Mouse (Mus musculus) intestine, embryonic 16.5 days (tissue): Measurements from ENCODE around the gene Susd4. TPM values are rescaled to one million over a fixed set of nuclear protein-coding genes. Genes with fewer than 3 reads are reported as not detected.
A peak's percentile ranks its signal among the peaks of the same experiment; 100 is the strongest.

Experiments
- ATAC-seq: fragments of 200-750 bp; cut with Nextera tagmentation; 2 replicates; pipeline ENCODE4 v1.8.0; 2017; ENCODE audit warnings: moderate TSS enrichment, moderate library complexity
- H3K27ac ChIP-seq: fragments of 300-500 bp; sonication (generic); 2 replicates; pipeline ENCODE4 v1.5.1; 2014; ENCODE audit warnings: mild to moderate bottlenecking, low read length
- H3K27me3 ChIP-seq: fragments of 300-500 bp; sonication (generic); replicated peaks from 2 replicates; pipeline ENCODE4 v1.6.1; 2014; ENCODE audit warnings: low read length, control low read depth, mixed read lengths; ENCODE audit not compliant: control insufficient read depth, insufficient read depth
- H3K36me3 ChIP-seq: fragments of 300-500 bp; sonication (generic); 2 replicates; pipeline ENCODE4 v1.6.1; 2014; ENCODE audit warnings: low read length, control low read depth; ENCODE audit not compliant: control insufficient read depth, insufficient read depth
- H3K4me1 ChIP-seq: fragments of 300-500 bp; sonication (generic); 2 replicates; pipeline ENCODE4 v1.6.1; 2014; ENCODE audit warnings: low read length, control low read depth, mixed read lengths; ENCODE audit not compliant: control insufficient read depth, insufficient read depth
- H3K4me2 ChIP-seq: fragments of 300-500 bp; sonication (generic); 2 replicates; pipeline ENCODE4 v1.6.1; 2014; ENCODE audit warnings: low read depth, low read length, control low read depth
- H3K4me3 ChIP-seq: fragments of 300-500 bp; sonication (generic); 2 replicates; pipeline ENCODE4 v1.5.1; 2014; ENCODE audit warnings: mild to moderate bottlenecking, low read length
- H3K9ac ChIP-seq: fragments of 300-500 bp; sonication (generic); 2 replicates; pipeline ENCODE4 v1.6.1; 2014; ENCODE audit warnings: low read depth, low read length
- H3K9me3 ChIP-seq: fragments of 300-500 bp; sonication (generic); 2 replicates; pipeline ENCODE4 v1.6.1; 2016; ENCODE audit warnings: low read length, control low read depth; ENCODE audit not compliant: control insufficient read depth
- WGBS: fragments of 180-500 bp; shearing (Covaris S2); extraction: QIAGEN DNeasy Blood & Tissue Kit; methylation state at CpG from one replicate; pipeline ENCODE4 v1.1.7; 2014; 5-methylcytosine and 5-hydroxymethylcytosine counted together
- polyA plus RNA-seq: library from polyadenylated mRNA; unstranded; fragments of >200 nt; fragmentation: Nextera tagmentation; extraction: Ambion mirVana; gene quantifications from 2 replicates; pipeline ENCODE4 v1.2.1, GENCODE M21; 2015

Gene Susd4
- polyA plus RNA-seq, 1 experiment from 2014 or later: 12.3 TPM

- H3K27me3 ChIP-seq: no peaks in the 10 kb centered on the region
- H3K4me2 ChIP-seq: no peak overlapping the region
- peaks cover 2% of the 10 kb centered on the region; the same call in 1 of the 2 replicates for H3K36me3 ChIP-seq
- H3K9me3 ChIP-seq: peaks cover 3% of the 10 kb centered on the region
- no peak overlapping the region for H3K9ac ChIP-seq
- no peak overlapping the region for H3K4me3 ChIP-seq
- 56% methylated on average over 4 of the region's 4 CpGs for WGBS
- H3K27ac ChIP-seq: peak overlapping the region; percentile 43
- peak; percentile 96 for ATAC-seq
- H3K4me1 ChIP-seq: peaks cover 1% of the 10 kb centered on the region; the same call in 1 of the 2 replicates
Observed at GRCm38 (mm10) chr1:182914121-182914908, 150.7 kb downstream of the Susd4 start.

- no peak overlapping the region for H3K4me2 ChIP-seq
- H3K9ac ChIP-seq: no peak overlapping the region
- no peaks in the 10 kb centered on the region for H3K27me3 ChIP-seq
- no peak overlapping the region for H3K27ac ChIP-seq
- 95% methylated on average over 5 of the region's 5 CpGs for WGBS
- H3K9me3 ChIP-seq: peaks cover 3% of the 10 kb centered on the region
- no peak overlapping the region for H3K4me3 ChIP-seq
- H3K36me3 ChIP-seq: peaks cover 2% of the 10 kb centered on the region; the same call in 1 of the 2 replicates
- ATAC-seq: no peak
- H3K4me1 ChIP-seq: no peaks in the 10 kb centered on the region
Observed at GRCm38 (mm10) chr1:182916166-182916565, 152.5 kb downstream of the Susd4 start.

GRCm38 (mm10) chr1:182918718-182919346 is 155.2 kb downstream of the Susd4 start:
- H3K4me2 ChIP-seq: no peak overlapping the region
- H3K36me3 ChIP-seq: no peaks in the 10 kb centered on the region
- ATAC-seq: no peak
- 59% methylated on average over 8 of the region's 8 CpGs for WGBS
- no peaks in the 10 kb centered on the region for H3K9me3 ChIP-seq
- no peaks in the 10 kb centered on the region for H3K27me3 ChIP-seq
- H3K4me3 ChIP-seq: no peak overlapping the region
- H3K4me1 ChIP-seq: no peaks in the 10 kb centered on the region
- H3K9ac ChIP-seq: no peak overlapping the region
- no peak overlapping the region for H3K27ac ChIP-seq

GRCm38 (mm10) chr1:182922824-182923223 is 159.2 kb downstream of the Susd4 start:
- no peak overlapping the region for H3K27ac ChIP-seq
- H3K4me3 ChIP-seq: no peak overlapping the region
- no peaks in the 10 kb centered on the region for H3K9me3 ChIP-seq
- H3K9ac ChIP-seq: no peak overlapping the region
- ATAC-seq: no peak
- WGBS: 82% methylated on average over 4 of the region's 4 CpGs
- H3K4me1 ChIP-seq: no peaks in the 10 kb centered on the region
- no peaks in the 10 kb centered on the region for H3K27me3 ChIP-seq
- no peak overlapping the region for H3K4me2 ChIP-seq
- H3K36me3 ChIP-seq: no peaks in the 10 kb centered on the region

GRCm38 (mm10) chr1:182926465-182926864 is 162.8 kb downstream of the Susd4 start:
- Histone ChIP-seq H3K9me3 (no peaks in the 10 kb centered on the region), H3K9ac (no peak overlapping the region), H3K4me1 (no peaks in the 10 kb centered on the region), H3K4me2 (no peak overlapping the region), H3K27me3 (no peaks in the 10 kb centered on the region), H3K27ac (no peak overlapping the region), H3K4me3 (no peak overlapping the region), H3K36me3 (no peaks in the 10 kb centered on the region)
- 84% methylated on average over 6 of the region's 6 CpGs for WGBS
- ATAC-seq: no peak

- H3K27me3 ChIP-seq: no peaks in the 10 kb centered on the region
- H3K4me1 ChIP-seq: no peaks in the 10 kb centered on the region
- WGBS: 74% methylated on average over 19 of the region's 19 CpGs
- no peaks in the 10 kb centered on the region for H3K36me3 ChIP-seq
- H3K9ac ChIP-seq: no peak overlapping the region
- no peak overlapping the region for H3K27ac ChIP-seq
- no peak overlapping the region for H3K4me3 ChIP-seq
- no peak for ATAC-seq
- no peaks in the 10 kb centered on the region for H3K9me3 ChIP-seq
- no peak overlapping the region for H3K4me2 ChIP-seq
Observed at GRCm38 (mm10) chr1:182927878-182928851, 164.5 kb downstream of the Susd4 start.

- no peak overlapping the region for H3K9ac ChIP-seq
- no peak overlapping the region for H3K27ac ChIP-seq
- ATAC-seq: no peak
- H3K4me2 ChIP-seq: no peak overlapping the region
- H3K27me3 ChIP-seq: no peaks in the 10 kb centered on the region
- no peaks in the 10 kb centered on the region for H3K9me3 ChIP-seq
- 44% methylated on average over 6 of the region's 6 CpGs for WGBS
- H3K4me3 ChIP-seq: no peak overlapping the region
- no peaks in the 10 kb centered on the region for H3K36me3 ChIP-seq
- H3K4me1 ChIP-seq: peaks cover 3% of the 10 kb centered on the region; the same call in 1 of the 2 replicates
Observed at GRCm38 (mm10) chr1:182935469-182935868, 171.8 kb downstream of the Susd4 start.

- no peaks in the 10 kb centered on the region for H3K27me3 ChIP-seq
- H3K4me2 ChIP-seq: no peak overlapping the region
- H3K9me3 ChIP-seq: no peaks in the 10 kb centered on the region
- H3K4me1 ChIP-seq: peaks cover 3% of the 10 kb centered on the region; the same call in 1 of the 2 replicates
- no peak overlapping the region for H3K4me3 ChIP-seq
- H3K27ac ChIP-seq: no peak overlapping the region; the same call in 1 of the 2 replicates
- H3K36me3 ChIP-seq: no peaks in the 10 kb centered on the region
- H3K9ac ChIP-seq: no peak overlapping the region
- ATAC-seq: no peak
- 69% methylated on average over 10 of the region's 10 CpGs for WGBS
Observed at GRCm38 (mm10) chr1:182937486-182938120, 173.9 kb downstream of the Susd4 start.
